Mouse (Mus musculus): ENCODE results near the gene Slc2a9. TPM values are rescaled to one million over a fixed set of nuclear protein-coding genes. Genes with fewer than 3 reads are reported as not detected.
A peak's percentile ranks its signal among the peaks of the same experiment; 100 is the strongest.

Gene Slc2a9
- total and polyA plus RNA-seq, 3 experiments, result 1.6 to 2.8 (median 2.3) TPM

- H3K9ac ChIP-seq (ENCODE audit: insufficient read depth, low read depth), result no peak overlapping the region
- H3K79me2 ChIP-seq (replicated peaks; ENCODE audit: control insufficient read depth, extremely low read depth, insufficient read depth, poor library complexity, severe bottlenecking), result no peaks in the 10 kb centered on the region
- no peak for DNase-seq (ENCODE audit: extremely low read depth)
- no peaks in the 10 kb centered on the region for H3K27me3 ChIP-seq (replicated peaks)
- TF ChIP-seq SMC3 (IDR thresholded peaks at IDR 0.05; ENCODE audit: low read depth, low read length) (0 out of 2 replicates have a peak, but pooled peaks have one; percentile 4), UBTF (IDR thresholded peaks at IDR 0.05; ENCODE audit: low read depth, low read length) (no peak), BHLHE40 (IDR thresholded peaks at IDR 0.05; ENCODE audit: low read depth, low read length) (no peak), CTCF (conservative IDR thresholded peaks at IDR 0.05 in 1 of 2, IDR thresholded peaks at IDR 0.05 in 1 of 2; ENCODE audit: low read depth in 2 of 2, low read length in 2 of 2) (peak in 1 of 2 experiments; percentile 32; a peak in 2 of 4 replicates), RAD21 (IDR thresholded peaks at IDR 0.05; ENCODE audit: low read depth, low read length) (peak; percentile 0), ELF1 (IDR thresholded peaks at IDR 0.05; ENCODE audit: low read depth, low read length) (no peak)
- H3K9me3 ChIP-seq (replicated peaks; ENCODE audit: low read length), result peaks cover 3% of the 10 kb centered on the region
- no peaks in the 10 kb centered on the region for H3K4me1 ChIP-seq (ENCODE audit: control insufficient read depth in 1 of 2, insufficient read depth in 2 of 2)
- H3K4me3 ChIP-seq (replicated peaks in 1 of 3; ENCODE audit: low read depth in 2 of 3, low read length in 2 of 3, poor library complexity in 1 of 3), result no peak overlapping the region
- in situ Hi-C loops (cut with MboI; ENCODE audit: low pct_ligation_motif_present, low pct_unique_long_range_greater_than_20kb, low sequenced_read_pairs), result no loop called here
- no peak overlapping the region for H3K27ac ChIP-seq (ENCODE audit: insufficient read depth, low read depth)
- dilution Hi-C loops (cut with MboI; ENCODE audit: extremely low pct_ligation_motif_present, extremely low pct_unique_long_range_greater_than_20kb, low sequenced_read_pairs), result no loop called here
- peaks cover 0 to 2% of the 10 kb centered on the region in 2 experiments for H3K36me3 ChIP-seq (replicated peaks in 1 of 2; ENCODE audit: control insufficient read depth in 1 of 2, insufficient read depth in 1 of 2, low read length in 1 of 2)
- H3K4me2 ChIP-seq (ENCODE audit: insufficient read depth, low read depth, poor library complexity, severe bottlenecking), result no peak overlapping the region
Measured at GRCm38 (mm10) chr5:38436681-38437080, 66.3 kb downstream of the Slc2a9 start.

- dilution Hi-C loops (cut with MboI; ENCODE audit: extremely low pct_ligation_motif_present, extremely low pct_unique_long_range_greater_than_20kb, low sequenced_read_pairs), result no loop called here
- Histone ChIP-seq H3K9me3 (replicated peaks; ENCODE audit: low read length) (peaks cover 3% of the 10 kb centered on the region), H3K4me2 (ENCODE audit: insufficient read depth, low read depth, poor library complexity, severe bottlenecking) (no peak overlapping the region), H3K4me3 (replicated peaks in 1 of 3; ENCODE audit: low read depth in 2 of 3, low read length in 2 of 3, poor library complexity in 1 of 3) (no peak overlapping the region), H3K4me1 (ENCODE audit: control insufficient read depth in 1 of 2, insufficient read depth in 2 of 2) (no peaks in the 10 kb centered on the region), H3K27ac (ENCODE audit: insufficient read depth, low read depth) (no peak overlapping the region), H3K79me2 (replicated peaks; ENCODE audit: control insufficient read depth, extremely low read depth, insufficient read depth, poor library complexity, severe bottlenecking) (no peaks in the 10 kb centered on the region), H3K27me3 (replicated peaks) (no peaks in the 10 kb centered on the region), H3K36me3 (replicated peaks in 1 of 2; ENCODE audit: control insufficient read depth in 1 of 2, insufficient read depth in 1 of 2, low read length in 1 of 2) (peaks cover 0 to 2% of the 10 kb centered on the region in 2 experiments), H3K9ac (ENCODE audit: insufficient read depth, low read depth) (no peak overlapping the region)
- TF ChIP-seq MEF2A (IDR thresholded peaks at IDR 0.05; ENCODE audit: borderline replicate concordance, low read depth, low read length), result no peak
- TF ChIP-seq ZMIZ1 (IDR thresholded peaks at IDR 0.05; ENCODE audit: low read depth, low read length), result no peak
- TF ChIP-seq CHD2 (IDR thresholded peaks at IDR 0.05; ENCODE audit: low read length), result no peak
- no peak for DNase-seq (ENCODE audit: extremely low read depth)
- in situ Hi-C loops (cut with MboI; ENCODE audit: low pct_ligation_motif_present, low pct_unique_long_range_greater_than_20kb, low sequenced_read_pairs), result no loop called here
Measured at GRCm38 (mm10) chr5:38434875-38435274, 68.1 kb downstream of the Slc2a9 start.

GRCm38 (mm10) chr5:38431201-38431600 is 71.7 kb downstream of the Slc2a9 start:
- Histone ChIP-seq H3K4me3 (replicated peaks in 1 of 3; ENCODE audit: low read depth in 2 of 3, low read length in 2 of 3, poor library complexity in 1 of 3) (no peak overlapping the region), H3K9me3 (replicated peaks; ENCODE audit: low read length) (no peaks in the 10 kb centered on the region), H3K4me1 (ENCODE audit: control insufficient read depth in 1 of 2, insufficient read depth in 2 of 2) (no peaks in the 10 kb centered on the region), H3K27ac (ENCODE audit: insufficient read depth, low read depth) (no peak overlapping the region), H3K4me2 (ENCODE audit: insufficient read depth, low read depth, poor library complexity, severe bottlenecking) (no peak overlapping the region), H3K9ac (ENCODE audit: insufficient read depth, low read depth) (no peak overlapping the region), H3K79me2 (replicated peaks; ENCODE audit: control insufficient read depth, extremely low read depth, insufficient read depth, poor library complexity, severe bottlenecking) (no peaks in the 10 kb centered on the region), H3K27me3 (replicated peaks) (no peaks in the 10 kb centered on the region), H3K36me3 (replicated peaks in 1 of 2; ENCODE audit: control insufficient read depth in 1 of 2, insufficient read depth in 1 of 2, low read length in 1 of 2) (no peaks in the 10 kb centered on the region)
- in situ Hi-C loops (cut with MboI; ENCODE audit: low pct_ligation_motif_present, low pct_unique_long_range_greater_than_20kb, low sequenced_read_pairs) (no loop called here), dilution Hi-C loops (cut with MboI; ENCODE audit: extremely low pct_ligation_motif_present, extremely low pct_unique_long_range_greater_than_20kb, low sequenced_read_pairs) (no loop called here)
- no peak for DNase-seq (ENCODE audit: extremely low read depth)
- TF ChIP-seq CHD1 (IDR thresholded peaks at IDR 0.05; ENCODE audit: low read depth, low read length) (no peak), CTCF (conservative IDR thresholded peaks at IDR 0.05 in 1 of 2, IDR thresholded peaks at IDR 0.05 in 1 of 2; ENCODE audit: low read depth in 2 of 2, low read length in 2 of 2) (no peak), SIN3A (IDR thresholded peaks at IDR 0.05; ENCODE audit: low read length) (no peak), KAT2A (IDR thresholded peaks at IDR 0.05; ENCODE audit: insufficient replicate concordance, low read length) (no peak), SMC3 (IDR thresholded peaks at IDR 0.05; ENCODE audit: low read depth, low read length) (no peak), POLR2A (IDR thresholded peaks at IDR 0.05; ENCODE audit: low read depth, low read length) (no peak), ZC3H11A (IDR thresholded peaks at IDR 0.05; ENCODE audit: low read depth, low read length) (no peak), MAX (IDR thresholded peaks at IDR 0.05; ENCODE audit: low read length) (no peak), POLR2AphosphoS2 (IDR thresholded peaks at IDR 0.05; ENCODE audit: low read depth, low read length) (no peak), ETS1 (conservative IDR thresholded peaks at IDR 0.05; ENCODE audit: low read depth, low read length) (no peak), BHLHE40 (IDR thresholded peaks at IDR 0.05; ENCODE audit: low read depth, low read length) (no peak), JUND (conservative IDR thresholded peaks at IDR 0.05; ENCODE audit: low read depth, low read length) (no peak)

All from CH12.LX (cell line).